Mouse (Mus musculus) kidney, adult 11 months (tissue): ENCODE data around the gene Cdkal1.

ENCODE experiments used
- DNase-seq: peaks from one replicate; pipeline ENCODE4 v3.0.0; 2022

The Cdkal1 gene

GRCm38 (mm10) chr13:29390025-29390424 lies 465.4 kb downstream of the Cdkal1 start:
- DNase-seq, result no peak

- no peak for DNase-seq
These were observed 466.6 kb downstream of the Cdkal1 start for GRCm38 (mm10) chr13:29388918-29389317.

GRCm38 (mm10) chr13:29377572-29377971 lies 477.9 kb downstream of the Cdkal1 start:
- no peak for DNase-seq

DNA sequence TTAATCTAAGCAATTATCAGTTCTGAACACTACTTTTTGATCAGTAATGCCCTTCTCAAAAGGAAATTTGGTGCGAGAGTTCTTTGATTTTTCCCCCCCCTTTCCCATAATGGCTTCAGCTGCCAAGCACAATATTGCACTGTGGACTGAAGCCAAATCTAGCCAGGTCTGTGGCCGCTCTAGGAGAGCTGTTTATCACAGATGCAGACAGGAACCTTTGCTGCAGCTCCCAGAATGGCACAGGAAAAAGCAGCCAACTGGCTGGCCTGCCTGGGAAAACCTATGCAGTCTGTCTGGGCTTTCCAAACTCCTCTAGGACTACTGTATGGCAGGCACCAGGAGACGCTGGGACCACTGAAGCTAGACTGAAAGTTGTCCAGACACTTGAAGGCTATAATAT lies 483.6 kb downstream of the Cdkal1 start:
- DNase-seq, result no peak

DNA sequence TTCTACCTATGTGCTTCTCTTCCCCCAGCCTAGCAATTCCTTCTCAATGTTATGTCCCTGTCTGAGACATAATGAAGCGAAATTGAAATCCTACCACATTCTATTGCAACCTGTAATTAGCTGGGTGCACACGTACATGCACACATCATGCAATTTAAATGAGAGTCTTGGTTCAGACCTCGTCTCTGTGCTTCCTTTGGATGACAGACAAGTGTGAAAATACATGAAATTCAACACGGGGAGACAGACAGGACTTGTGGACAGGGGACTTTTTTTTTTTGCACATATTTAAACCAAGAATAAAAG lies 484.1 kb downstream of the Cdkal1 start:
- DNase-seq, result no peak

GRCm38 (mm10) chr13:29370731-29371465 lies 484.6 kb downstream of the Cdkal1 start:
- no peak for DNase-seq

DNA sequence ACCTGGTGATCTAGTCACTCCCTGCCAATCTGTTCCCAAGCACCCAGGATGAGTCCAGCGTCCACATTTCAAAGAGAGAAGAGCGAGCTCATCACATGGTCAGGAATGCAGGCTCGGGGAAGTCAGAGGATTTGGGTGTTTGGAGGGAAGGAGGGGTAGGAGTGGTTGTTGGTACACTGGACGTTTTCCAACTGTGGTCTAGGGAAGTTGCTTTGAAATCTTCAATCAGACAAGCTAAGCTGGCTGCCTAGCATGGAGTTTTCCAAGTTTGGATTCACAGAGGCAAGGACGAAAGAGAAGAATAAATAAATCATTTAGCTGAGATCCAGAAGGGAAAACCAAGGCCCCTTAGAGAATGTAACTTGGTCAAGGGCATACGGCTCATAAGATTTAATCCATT lies 486.7 kb downstream of the Cdkal1 start:
- DNase-seq, result no peak

GRCm38 (mm10) chr13:29364901-29365625 lies 490.4 kb downstream of the Cdkal1 start:
- DNase-seq, result no peak

- DNase-seq, result no peak
These were observed 491.5 kb downstream of the Cdkal1 start for GRCm38 (mm10) chr13:29364009-29364408.

DNA sequence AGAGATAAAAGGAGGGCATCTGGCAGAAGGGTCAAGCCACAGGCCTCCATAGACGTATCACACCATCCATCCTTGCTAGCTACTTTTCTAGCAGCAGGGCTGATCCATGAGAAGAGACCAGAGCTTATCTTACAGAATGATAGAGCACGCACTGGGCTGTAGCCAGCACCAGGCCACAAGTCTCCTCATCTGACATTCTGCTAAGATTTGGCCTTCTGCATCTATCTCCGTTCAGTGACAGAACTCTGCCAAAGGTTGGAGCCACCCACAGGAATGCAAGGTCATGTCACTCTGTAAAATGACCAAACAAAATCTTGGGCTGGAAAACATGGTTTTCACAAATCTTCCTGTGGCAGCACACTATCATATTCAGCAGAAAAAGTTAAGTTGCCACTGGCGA lies 493.6 kb downstream of the Cdkal1 start:
- DNase-seq, result no peak

DNA sequence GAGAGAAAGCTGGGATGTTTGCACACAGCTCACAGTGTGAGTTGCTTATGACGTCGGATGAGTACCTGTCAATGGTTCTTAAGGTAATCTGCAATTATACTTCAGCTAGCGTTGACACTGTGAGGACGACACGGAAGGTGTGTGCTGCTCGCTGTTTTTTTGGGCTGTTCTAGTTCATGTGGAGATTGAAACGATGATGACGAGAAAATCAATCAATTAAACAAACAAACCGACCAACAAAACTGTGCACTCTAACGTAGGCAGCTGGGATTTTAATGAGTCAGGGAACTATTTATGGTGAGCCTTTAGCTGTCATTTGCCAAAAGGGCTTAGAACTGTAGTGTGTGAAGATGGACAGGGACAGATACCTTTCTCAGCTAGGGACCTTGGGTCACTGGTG lies 494.6 kb downstream of the Cdkal1 start:
- DNase-seq, result no peak

- DNase-seq, result peak; percentile 63
These were observed 496.1 kb downstream of the Cdkal1 start for GRCm38 (mm10) chr13:29359341-29359740.

- no peak for DNase-seq
These were observed 498.0 kb downstream of the Cdkal1 start for GRCm38 (mm10) chr13:29357483-29357882.

DNA sequence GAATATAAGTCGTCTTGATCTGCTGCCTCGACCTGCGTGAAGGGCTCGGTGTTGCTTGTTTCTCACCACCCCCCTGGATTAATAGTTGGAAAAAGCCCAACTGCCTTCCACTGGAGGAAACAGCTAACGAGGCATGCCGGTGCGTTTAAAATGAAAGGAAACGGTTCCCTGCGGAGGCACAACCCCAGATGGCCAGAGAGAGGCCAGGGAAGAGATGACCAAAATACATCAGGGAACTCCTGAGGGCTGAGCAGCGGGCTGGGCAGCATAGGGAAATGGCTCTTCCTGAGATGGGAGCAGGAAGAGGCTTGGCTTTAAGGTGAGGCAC lies 499.4 kb downstream of the Cdkal1 start:
- no peak for DNase-seq

GRCm38 (mm10) chr13:29355484-29356157 lies 499.9 kb downstream of the Cdkal1 start:
- peak; percentile 54 for DNase-seq

DNA sequence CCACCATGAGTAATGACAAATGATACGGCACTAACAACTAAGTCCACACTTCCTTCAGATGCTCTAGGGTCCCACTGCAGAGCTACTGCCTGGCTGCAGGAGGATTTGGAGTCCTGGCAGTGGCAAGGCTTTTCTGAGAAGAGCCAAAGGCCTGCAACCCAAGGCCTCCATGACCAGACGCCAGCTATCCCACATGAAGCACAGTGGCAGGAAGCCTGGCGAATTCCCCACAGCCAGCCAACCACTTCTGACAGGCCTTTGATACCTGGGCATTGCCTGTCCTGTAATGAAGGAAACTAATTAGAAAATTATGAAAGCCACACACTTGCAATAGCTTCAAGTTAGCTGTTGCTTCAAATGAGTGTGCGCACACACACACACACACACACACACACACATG lies 500.5 kb downstream of the Cdkal1 start:
- peak; percentile 26 for DNase-seq

DNA sequence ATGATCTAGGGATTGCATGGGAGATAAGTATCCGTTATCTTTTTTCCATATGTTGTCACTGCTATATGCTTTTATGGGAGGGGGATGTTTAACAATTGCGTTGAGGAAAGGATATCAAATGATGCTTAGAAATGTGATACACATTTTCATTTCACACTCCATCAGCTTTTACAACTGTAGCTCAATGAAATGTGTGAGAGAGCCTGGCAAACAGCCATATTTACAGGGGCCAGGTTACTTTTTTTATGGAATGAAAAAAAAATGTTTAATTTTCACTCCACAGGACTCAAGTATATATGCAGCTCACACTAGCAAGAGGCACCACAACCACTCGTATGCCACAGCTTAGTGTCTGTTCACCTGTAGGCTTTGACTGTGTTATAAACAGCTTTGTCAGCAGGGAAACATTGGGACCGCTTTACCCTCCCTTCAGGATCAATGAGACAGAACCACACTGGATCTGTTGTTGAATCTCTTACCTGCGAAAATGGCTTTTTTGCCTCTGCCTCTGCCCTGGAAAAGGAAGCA lies 501.5 kb downstream of the Cdkal1 start:
- no peak for DNase-seq

- DNase-seq, result no peak
These were observed 504.3 kb downstream of the Cdkal1 start for GRCm38 (mm10) chr13:29351023-29351684.

DNA sequence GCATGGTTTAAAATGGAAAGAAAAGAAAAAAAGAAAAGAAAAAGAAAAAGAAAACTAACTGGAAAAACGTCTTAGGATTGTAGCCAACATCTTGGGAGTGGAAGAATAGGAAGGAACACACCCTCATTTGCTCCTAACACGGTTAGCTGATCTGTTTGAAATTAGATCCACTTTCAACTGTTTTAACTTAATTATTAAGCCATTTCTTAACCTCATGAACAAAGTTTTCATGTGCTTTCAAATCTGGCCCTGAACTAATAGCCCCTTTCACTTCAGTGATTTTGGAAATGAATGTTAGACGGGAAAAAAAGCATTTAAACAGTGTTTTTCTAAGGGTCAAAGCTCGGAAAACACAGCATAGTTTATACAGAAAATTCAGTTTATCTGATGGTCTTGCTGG lies 505.5 kb downstream of the Cdkal1 start:
- DNase-seq, result no peak

- no peak for DNase-seq
These were observed 506.0 kb downstream of the Cdkal1 start for GRCm38 (mm10) chr13:29349386-29349961.

DNA sequence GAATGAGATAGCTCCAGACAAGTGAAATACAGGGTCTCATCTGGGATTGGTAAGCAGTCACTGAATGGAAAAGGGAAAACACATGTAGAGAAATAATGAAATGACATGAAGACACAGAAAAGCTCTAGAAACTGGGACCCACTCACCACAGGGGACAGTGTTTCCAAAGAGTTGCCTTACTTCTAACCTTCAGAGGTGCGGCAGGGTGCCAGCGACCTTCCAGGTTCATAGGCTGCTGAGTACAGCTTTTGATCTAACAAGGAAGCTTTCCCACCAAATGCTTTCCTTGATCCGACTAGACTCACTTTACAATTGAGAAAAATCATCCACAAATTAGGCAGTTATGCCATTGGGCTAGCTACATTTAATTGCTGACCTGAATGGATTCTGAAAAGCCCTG lies 507.1 kb downstream of the Cdkal1 start:
- no peak for DNase-seq

- no peak for DNase-seq
These were observed 522.6 kb downstream of the Cdkal1 start for GRCm38 (mm10) chr13:29332640-29333412.
